Mouse (Mus musculus) layer of hippocampus, adult 6 months (tissue): ENCODE measurements around the gene Hoxd9. TPM values are rescaled to one million over a fixed set of nuclear protein-coding genes. Genes with fewer than 3 reads are reported as not detected.

Experiments
- long read RNA-seq, 2 experiments: library from polyadenylated mRNA; unstranded; transcript quantifications; one replicate each; pipeline ENCODE4 v2.0.0; 2019 to 2020
- microRNA-seq: library from miRNA; unstranded; fragments of <30 nt; microRNA quantifications from one replicate; pipeline ENCODE4 v1.2.0, GENCODE M21; 2020
- polyA plus RNA-seq: library from polyadenylated mRNA; unstranded; fragments of <200 nt; fragmentation: Nextera tagmentation; gene quantifications from 2 replicates; pipeline ENCODE4 v1.2.3, GENCODE M21; 2021

Hoxd9 gene
- not detected in 2 replicates for polyA plus RNA-seq
- long read RNA-seq, experiment 1, result 0 reads
- long read RNA-seq, experiment 2, result 0 reads

DNA sequence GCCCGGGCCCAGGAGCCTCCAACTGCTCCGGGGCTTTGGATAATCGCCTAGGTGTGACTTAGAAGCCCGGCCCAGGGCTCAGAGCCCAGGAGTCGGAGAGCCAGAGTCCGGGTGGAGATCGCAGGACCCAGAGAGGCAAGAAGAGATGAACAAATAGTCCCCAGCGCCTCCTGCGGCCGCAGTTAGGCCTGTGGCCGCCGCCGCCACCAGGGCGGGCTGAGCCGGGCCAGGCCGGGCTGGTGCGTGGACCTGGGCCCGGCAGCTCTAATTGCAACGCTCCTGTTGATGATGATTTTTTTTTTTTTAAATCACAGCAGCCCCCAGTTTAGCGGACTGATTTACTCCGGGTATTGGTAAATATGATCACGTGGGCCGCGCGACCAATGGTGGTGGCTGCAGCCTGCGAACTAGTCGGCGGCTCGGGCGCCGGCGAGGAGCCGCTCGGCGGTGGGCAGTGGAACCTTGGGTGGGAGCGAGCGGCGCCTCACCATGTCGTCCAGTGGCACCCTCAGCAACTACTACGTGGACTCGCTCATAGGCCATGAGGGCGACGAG lies at the start of gene Hoxd9:
Hoxd9 (plus strand) TSS at position 161 of the 555 bp plus-strand sequence.

DNA sequence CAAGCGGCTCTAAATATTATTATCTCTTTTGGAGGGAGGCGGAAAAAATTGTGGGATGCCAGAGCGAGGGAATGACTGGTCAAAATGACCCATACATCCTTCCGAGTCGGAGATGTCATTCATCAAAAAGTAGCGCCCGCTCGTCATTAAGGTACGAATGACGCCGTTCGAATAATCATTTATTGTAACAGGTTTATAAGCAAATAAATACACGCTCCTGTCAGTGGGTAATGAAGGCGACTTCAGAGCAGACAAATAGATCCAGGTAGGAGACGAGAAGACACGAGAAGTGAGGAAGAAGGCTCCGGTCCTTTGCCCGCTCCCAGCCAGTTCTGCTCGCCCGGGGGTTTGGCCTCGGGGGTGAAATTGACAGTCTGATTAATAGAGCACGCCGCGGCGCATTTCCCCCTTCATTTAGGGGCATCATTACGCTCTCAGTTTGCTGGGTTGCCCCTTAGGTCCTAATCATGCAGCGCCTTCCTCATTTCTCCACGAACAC lies 38.0 kb upstream of the Hoxd9 start, which contains the start of gene Evx2:
Evx2 (minus strand) TSS at position 51 of the 499 bp plus-strand sequence.

DNA sequence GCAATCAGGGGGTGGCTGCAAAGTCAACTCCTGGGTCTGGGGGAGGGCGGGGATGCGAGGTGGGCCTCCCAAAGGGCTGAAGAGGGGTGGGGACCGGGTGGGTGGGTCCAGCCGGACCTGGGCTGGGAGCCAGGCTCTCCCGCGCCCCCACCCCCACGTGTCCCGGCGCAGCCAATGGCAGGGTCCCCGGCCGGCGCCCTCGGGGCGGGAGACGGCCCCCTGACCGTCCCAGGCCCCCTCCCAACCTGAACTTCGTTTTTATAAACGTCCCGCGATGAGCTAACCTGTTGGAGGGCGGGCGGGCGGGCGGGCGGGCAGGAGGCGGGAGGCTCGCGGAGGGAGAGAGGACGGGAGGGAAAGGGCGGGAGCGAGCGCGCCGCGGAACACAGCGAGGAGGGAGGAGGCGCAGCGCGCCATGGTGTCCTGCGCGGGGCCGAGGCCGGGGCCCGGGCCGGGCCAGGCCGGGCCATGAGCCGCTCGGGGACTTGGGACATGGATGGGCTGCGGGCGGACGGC lies 29.6 kb upstream of the Hoxd9 start, which contains the start of gene Hoxd13:
Hoxd13 (plus strand) TSS at position 469 of the 516 bp plus-strand sequence.

DNA sequence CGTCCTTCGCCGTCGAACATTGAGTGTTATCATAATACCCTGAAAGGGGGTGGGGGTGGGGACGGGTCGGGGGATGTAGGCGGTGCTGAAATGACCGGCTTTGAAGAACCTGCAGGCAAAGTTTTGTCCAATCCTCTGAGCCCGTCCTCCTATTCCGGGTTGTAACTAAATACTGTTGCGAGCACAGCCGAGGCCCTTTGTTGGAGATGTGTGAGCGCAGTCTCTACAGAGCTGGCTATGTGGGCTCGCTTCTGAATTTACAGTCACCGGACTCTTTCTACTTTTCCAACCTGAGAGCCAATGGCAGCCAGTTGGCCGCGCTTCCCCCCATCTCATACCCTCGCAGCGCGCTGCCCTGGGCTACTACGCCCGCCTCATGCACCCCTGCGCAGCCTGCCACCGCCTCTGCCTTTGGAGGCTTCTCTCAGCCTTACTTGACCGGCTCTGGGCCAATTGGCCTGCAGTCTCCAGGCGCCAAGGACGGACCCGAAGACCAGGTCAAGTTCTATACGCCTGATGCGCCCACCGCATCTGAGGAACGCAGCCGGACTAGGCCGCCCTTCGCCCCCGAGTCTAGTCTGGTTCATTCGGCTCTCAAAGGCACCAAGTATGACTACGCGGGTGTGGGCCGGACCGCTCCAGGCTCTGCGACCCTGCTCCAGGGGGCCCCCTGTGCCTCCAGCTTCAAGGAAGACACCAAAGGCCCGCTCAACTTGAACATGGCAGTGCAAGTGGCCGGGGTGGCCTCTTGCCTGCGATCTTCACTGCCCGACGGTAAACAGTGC lies 22.5 kb upstream of the Hoxd9 start, which contains the start of gene Hoxd12:
Hoxd12 (plus strand) TSS at position 133 of the 785 bp plus-strand sequence.

DNA sequence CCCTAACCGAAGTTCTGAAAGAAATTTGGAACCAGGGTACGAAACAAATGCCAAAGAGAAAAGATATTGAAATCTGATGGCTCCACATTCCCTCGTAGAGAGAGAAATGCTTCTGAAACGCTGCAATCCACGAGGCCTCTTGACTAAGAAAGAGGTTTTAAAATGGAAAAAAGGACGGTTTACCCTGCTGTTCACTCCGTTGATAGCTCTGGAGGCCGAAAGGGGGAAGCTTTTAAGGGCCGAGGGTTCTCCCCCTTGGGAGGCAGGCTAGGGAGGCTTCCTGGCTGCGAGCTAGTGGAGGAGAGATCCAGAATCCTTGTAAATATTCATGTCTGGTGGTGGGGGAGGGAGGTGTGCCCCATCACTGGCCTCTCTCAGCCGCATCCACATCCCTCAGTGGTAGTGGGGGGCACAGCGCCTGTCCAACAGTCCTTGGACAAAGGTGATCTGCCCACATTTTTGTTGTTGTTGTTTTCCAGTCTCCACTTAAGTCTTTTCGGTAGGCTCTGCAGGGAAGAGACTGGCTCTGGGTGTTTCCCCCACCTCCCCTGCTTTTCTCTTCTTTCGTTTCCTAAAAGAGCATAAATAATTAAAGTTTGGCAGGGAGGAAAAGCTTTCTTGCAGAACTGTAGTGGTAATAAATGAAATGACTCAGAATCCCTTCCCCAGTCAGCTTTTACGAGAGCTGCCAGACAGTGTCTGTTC lies 18.5 kb upstream of the Hoxd9 start, which contains the start of gene Hoxd11:
Hoxd11 (plus strand) TSS at position 667 of the 705 bp plus-strand sequence.

DNA sequence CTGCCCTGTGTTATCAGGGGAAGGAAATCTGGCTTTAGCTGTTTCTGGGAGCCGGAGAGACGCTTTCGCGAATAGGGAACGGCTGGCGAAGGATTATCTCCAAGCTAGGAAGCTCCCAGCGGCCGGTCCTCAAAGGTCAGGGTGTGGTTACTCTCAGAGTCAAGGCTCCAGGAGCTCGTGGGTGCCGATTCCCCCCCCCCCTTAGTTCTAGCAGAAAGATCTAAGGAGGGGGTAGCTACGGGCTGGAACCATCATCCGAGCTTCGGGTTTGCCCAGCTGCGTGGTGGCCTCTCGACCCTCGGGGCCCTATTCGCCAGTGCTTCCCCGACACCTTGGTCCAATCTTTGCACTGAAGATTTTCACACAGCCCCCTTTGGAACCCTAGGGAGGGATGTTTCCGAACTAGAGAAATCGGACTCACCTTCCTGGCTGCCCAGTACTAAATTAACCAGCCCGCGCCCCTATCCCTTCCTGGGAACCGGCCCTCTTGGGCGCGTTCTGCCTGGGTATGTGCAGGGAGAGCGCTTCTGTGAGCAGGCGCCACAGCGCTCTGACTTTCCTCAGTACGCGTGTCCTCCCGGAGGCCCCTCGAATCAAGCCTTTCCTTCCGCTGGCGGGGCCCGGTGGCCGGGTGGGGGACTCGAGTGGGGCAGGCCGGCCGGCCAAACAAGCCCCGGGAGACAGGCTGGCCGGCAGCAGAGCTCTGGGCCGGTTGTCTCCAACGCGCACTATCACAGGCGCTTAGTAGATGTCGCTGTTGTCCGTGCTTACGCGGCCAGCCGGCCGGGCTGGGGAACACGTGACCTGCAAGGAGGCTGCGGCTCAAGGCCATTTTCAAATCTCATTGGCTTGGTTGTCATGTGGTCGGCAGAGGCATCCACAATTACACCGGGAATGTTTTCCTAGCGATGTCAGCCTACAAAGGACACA lies 6.2 kb upstream of the Hoxd9 start, which contains the start of gene Hoxd10:
Hoxd10 (plus strand) TSS at position 903 of the 930 bp plus-strand sequence.

DNA sequence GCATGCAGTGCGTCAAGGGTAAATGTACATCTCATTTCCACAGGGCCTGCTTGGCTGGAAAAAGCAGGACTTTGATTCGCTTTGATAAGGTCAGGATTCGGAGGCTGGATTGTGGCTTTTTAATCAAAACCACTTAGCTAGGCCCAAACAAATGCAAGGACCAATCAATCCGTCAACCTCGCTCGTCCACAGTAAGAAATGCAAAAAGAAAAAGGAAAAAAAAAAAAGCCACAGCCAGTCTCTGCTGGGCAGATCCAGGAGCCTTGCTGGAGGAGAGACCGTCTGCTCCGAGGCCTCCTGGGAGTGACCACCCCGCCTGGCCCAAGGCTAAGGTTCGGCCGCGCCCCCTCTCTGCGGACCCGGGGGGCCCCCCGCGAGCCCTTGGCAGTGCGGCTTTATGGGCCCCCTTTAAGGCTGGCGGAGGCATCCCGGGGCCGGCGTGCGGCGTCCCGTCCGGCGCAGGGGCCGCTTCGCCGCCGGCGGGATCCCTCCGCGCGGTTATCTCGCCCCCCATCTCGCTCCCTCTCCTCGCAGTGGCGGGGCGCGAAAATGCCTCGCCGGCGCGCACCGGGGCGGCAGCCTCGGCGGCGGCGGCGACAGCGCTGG lies 7.0 kb downstream of the Hoxd9 start, which contains the start of gene Hoxd8:
Hoxd8 (plus strand) TSS at position 223 of the 606 bp plus-strand sequence.

DNA sequence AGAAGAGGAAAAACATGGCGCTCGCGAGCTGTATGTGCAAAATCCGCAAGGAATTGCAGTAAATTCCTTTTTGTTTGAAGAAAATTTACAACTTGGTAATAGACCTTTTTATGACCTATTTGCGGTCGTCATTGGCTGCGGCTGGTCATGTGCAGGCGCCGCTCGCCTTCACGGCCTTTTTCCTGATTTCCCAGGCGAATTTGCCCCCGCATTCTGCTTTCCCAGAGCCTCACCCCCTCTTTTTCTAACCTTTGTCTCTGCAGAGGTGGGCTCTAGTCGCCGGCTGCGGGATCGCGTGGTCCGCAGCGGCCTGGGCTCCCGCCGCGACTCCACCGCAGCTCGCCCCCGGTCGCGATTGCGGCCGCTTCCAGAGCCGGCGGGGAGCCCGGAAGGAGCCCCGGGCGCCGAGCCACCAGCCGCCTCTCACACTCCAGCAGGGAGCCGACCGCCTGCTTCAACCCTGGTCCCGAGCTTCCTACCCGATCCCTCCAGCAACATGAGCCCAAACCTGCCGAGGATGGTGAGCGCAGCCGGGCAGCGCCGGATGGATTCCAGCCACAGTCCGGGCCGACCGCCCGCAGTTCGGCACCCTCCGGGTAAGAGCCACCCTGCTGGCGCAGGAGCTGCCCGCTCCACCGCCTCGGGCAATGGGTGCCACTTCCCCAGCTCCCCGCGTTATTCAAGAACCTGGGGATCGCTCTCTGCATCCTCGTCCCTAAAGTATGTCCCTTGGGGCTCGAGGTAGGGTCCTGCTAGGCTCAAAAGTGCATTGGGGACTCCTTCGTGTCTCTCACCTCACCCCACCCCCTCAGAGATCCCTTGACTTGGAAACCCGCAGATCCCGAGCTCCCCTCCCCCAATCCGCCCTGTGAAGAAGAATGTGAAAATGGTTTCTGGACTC lies 14.4 kb downstream of the Hoxd9 start, which contains the start of the genes Hoxd3 and Hoxd4:
Hoxd3 (plus strand) TSS at position 207 of the 901 bp plus-strand sequence.
Hoxd4 (plus strand) TSS at position 209 of the 901 bp plus-strand sequence.

DNA sequence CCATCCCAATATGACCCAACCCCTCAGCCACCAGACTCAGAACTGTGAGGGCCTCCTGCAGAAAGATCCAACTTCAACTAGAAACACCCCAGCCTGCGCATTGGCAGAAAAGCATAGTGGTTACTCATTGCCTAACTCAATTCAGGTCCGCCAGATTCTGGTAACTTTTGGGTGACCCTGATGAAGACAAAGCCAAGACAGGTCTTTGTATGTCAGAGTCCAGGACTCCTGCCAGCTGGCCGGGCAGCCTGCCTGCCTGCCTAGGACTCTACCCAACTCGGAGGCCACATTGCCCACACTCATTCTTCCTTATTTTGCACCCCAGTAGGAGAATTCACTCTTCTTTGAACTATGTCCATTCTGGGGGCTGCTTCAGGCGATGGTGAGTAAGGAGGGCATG lies 29.0 kb downstream of the Hoxd9 start, which contains the start of gene Gm28230:
Gm28230 (plus strand) TSS at position 178 of the 400 bp plus-strand sequence.

Small RNA genes within 50 kb of the gene (microRNA-seq; reads per million reads assigned to microRNA genes)
- gene Gm44463 (not detected), gene Mir10b (17.8 reads per million, percentile 39 among the genes with 10 or more reads in this experiment)

Other genes with a start within 250 kb of the Hoxd9 start
- gene Lnpk, start 118.3 kb upstream of the Hoxd9 start, polyA plus RNA-seq, result 25.7 and 30.1 TPM in 2 replicates
- gene Evx2, start 38.2 kb upstream of the Hoxd9 start, polyA plus RNA-seq, result not detected in 2 replicates
- not detected in 2 replicates for gene Hoxd13, start 29.4 kb upstream of the Hoxd9 start, polyA plus RNA-seq
- not detected in 2 replicates for gene Hoxd12, start 22.7 kb upstream of the Hoxd9 start, polyA plus RNA-seq
- gene Hoxd11, start 18.2 kb upstream of the Hoxd9 start, polyA plus RNA-seq, result not detected in 2 replicates
- not detected in 2 replicates for gene Hoxd10, start 5.8 kb upstream of the Hoxd9 start, polyA plus RNA-seq
- gene Hoxd8, start 6.9 kb downstream of the Hoxd9 start, polyA plus RNA-seq, result not detected in 2 replicates
- not detected in 2 replicates for gene Hoxd3, start 14.2 kb downstream of the Hoxd9 start, polyA plus RNA-seq
- gene Hoxd4, start 14.2 kb downstream of the Hoxd9 start, polyA plus RNA-seq, result not detected in 2 replicates
- not detected in 2 replicates for gene Gm28230, start 29.0 kb downstream of the Hoxd9 start, polyA plus RNA-seq
- 0.08 and 0.09 TPM in 2 replicates for gene Hoxd1, start 65.3 kb downstream of the Hoxd9 start, polyA plus RNA-seq
- gene Mtx2, start 128.1 kb downstream of the Hoxd9 start, polyA plus RNA-seq, result 49.1 and 54.5 TPM in 2 replicates